Mouse (Mus musculus) MEL (cell line): ENCODE results near the gene Rtn4rl2.

ENCODE experiments used
- CHD1 ChIP-seq: IDR thresholded peaks from 2 replicates; pipeline ENCODE4 v1.6.1; 2012; ENCODE audit warnings: low read depth, mild to moderate bottlenecking, inconsistent platforms, low read length, improper control_type of control experiment
- CTCF ChIP-seq, 3 experiments: IDR thresholded peaks in 2 of 3; conservative IDR thresholded peaks in 1 of 3; 2 replicates each; pipeline ENCODE4 v1.5.1; 2011 to 2012; ENCODE audit warnings: low read length in 3 of 3, low read depth in 2 of 3, mild to moderate bottlenecking in 2 of 3, improper control_type of control experiment in 1 of 3, inconsistent platforms in 1 of 3, mixed read lengths in 1 of 3, moderate library complexity in 1 of 3; ENCODE audit not compliant: control insufficient read depth in 1 of 3, insufficient read depth in 1 of 3, poor library complexity in 1 of 3, severe bottlenecking in 1 of 3
- POLR2A ChIP-seq, 2 experiments: IDR thresholded peaks; 2 replicates each; pipeline ENCODE4 v1.6.1; 2011 to 2012; ENCODE audit warnings: low read length in 2 of 2, mild to moderate bottlenecking in 2 of 2, control low read depth in 1 of 2, improper control_type of control experiment in 1 of 2, low read depth in 1 of 2, moderate library complexity in 1 of 2; ENCODE audit not compliant: control insufficient read depth in 1 of 2, insufficient read depth in 1 of 2, poor library complexity in 1 of 2
- POLR2AphosphoS2 ChIP-seq: IDR thresholded peaks from 2 replicates; pipeline ENCODE4 v1.6.1; 2011; ENCODE audit warnings: low read length, improper control_type of control experiment
- RAD21 ChIP-seq: IDR thresholded peaks from 2 replicates; pipeline ENCODE4 v1.6.1; 2011; ENCODE audit warnings: mild to moderate bottlenecking, low read depth, low read length, improper control_type of control experiment
- USF1 ChIP-seq: IDR thresholded peaks from 2 replicates; pipeline ENCODE4 v1.6.1; 2014; ENCODE audit warnings: low read depth, mild to moderate bottlenecking, inconsistent platforms, low read length, improper control_type of control experiment, moderate library complexity
- ZKSCAN1 ChIP-seq: IDR thresholded peaks from 2 replicates; pipeline ENCODE4 v1.6.1; 2012; ENCODE audit warnings: low read depth, mild to moderate bottlenecking, inconsistent platforms, low read length, improper control_type of control experiment, moderate library complexity

GRCm38 (mm10) chr2:84865616-84866571 lies 20.6 kb downstream of the Rtn4rl2 start:
- TF ChIP-seq USF1: no peak
- no peak for TF ChIP-seq CHD1
- TF ChIP-seq ZKSCAN1: no peak
- peak; percentile 44 for TF ChIP-seq RAD21
- no peak for TF ChIP-seq POLR2AphosphoS2
- no peak for TF ChIP-seq POLR2A (IDR thresholded peaks at IDR 0.05; ENCODE audit: control insufficient read depth in 1 of 2, insufficient read depth in 1 of 2, low read depth in 1 of 2, low read length in 2 of 2, poor library complexity in 1 of 2)
- peak; percentile 80 to 97 (median 84) for TF ChIP-seq CTCF (IDR thresholded peaks at IDR 0.05 in 2 of 3, conservative IDR thresholded peaks at IDR 0.05 in 1 of 3; ENCODE audit: control insufficient read depth in 1 of 3, insufficient read depth in 1 of 3, low read depth in 2 of 3, low read length in 3 of 3, poor library complexity in 1 of 3, severe bottlenecking in 1 of 3)
